Mouse (Mus musculus) spleen, embryonic (tissue): ENCODE data around the gene Cma2.
"Not testable (repeated sequence)": the region's sequence is repeated elsewhere in the genome, so short reads cannot be mapped to it uniquely, and the experiment has no call there.

Experiments used
- CTCF ChIA-PET: fragments of 350-600 bp; sonication (Branson Sonifier 250); formaldehyde crosslinking; loops from one replicate; lab custom pipeline; 2022; lab: Charles Lee

Cma2 gene

GRCm38 (mm10) chr14:55950346-55951030, at the start of gene Cma2:
Gene Cma2, plus strand, starts transcription at chr14:55950980.
- CTCF ChIA-PET, result no interaction called here

- CTCF ChIA-PET, result no interaction called here
Observed at GRCm38 (mm10) chr14:55905518-55905917, 45.3 kb upstream of the Cma2 start.

GRCm38 (mm10) chr14:55913406-55913805, 37.4 kb upstream of the Cma2 start:
- CTCF ChIA-PET, result no interaction called here

GRCm38 (mm10) chr14:55918240-55919082, 32.3 kb upstream of the Cma2 start:
- CTCF ChIA-PET, result interaction anchor here (0.6 to 2.0 kb wide), 4 partner anchors 33 to 52 kb away, joined by 3 to 10 read pairs (median 6); no protein-coding TSS in a partner anchor

GRCm38 (mm10) chr14:55922475-55923232, 28.1 kb upstream of the Cma2 start:
- CTCF ChIA-PET, result no interaction called here

GRCm38 (mm10) chr14:55926847-55927246, 23.9 kb upstream of the Cma2 start:
- CTCF ChIA-PET, result no interaction called here

GRCm38 (mm10) chr14:55929263-55929997, 21.4 kb upstream of the Cma2 start:
- CTCF ChIA-PET, result no interaction called here

- CTCF ChIA-PET, result no interaction called here
Observed at GRCm38 (mm10) chr14:55933586-55933985, 17.2 kb upstream of the Cma2 start.

- CTCF ChIA-PET, result no interaction called here
Observed at GRCm38 (mm10) chr14:55940070-55940800, 10.5 kb upstream of the Cma2 start.

- CTCF ChIA-PET, result no interaction called here
Observed at GRCm38 (mm10) chr14:55943601-55944000, 7.2 kb upstream of the Cma2 start.

- CTCF ChIA-PET, result no interaction called here
Observed at GRCm38 (mm10) chr14:55944575-55944974, 6.2 kb upstream of the Cma2 start, which contains the start of gene Cma1. Gene Cma1, minus strand, starts transcription at chr14:55944675.

GRCm38 (mm10) chr14:55946269-55946969, 4.4 kb upstream of the Cma2 start:
- CTCF ChIA-PET, result no interaction called here

GRCm38 (mm10) chr14:55963263-55963662, 12.5 kb downstream of the Cma2 start:
- CTCF ChIA-PET, result no interaction called here

GRCm38 (mm10) chr14:55963900-55964299, 13.1 kb downstream of the Cma2 start:
- CTCF ChIA-PET, result not testable (repeated sequence)

- CTCF ChIA-PET, result not testable (repeated sequence)
Observed at GRCm38 (mm10) chr14:55987464-55987863, 36.7 kb downstream of the Cma2 start.

- CTCF ChIA-PET, result no interaction called here
Observed at GRCm38 (mm10) chr14:56013147-56013546, 62.4 kb downstream of the Cma2 start.

- CTCF ChIA-PET, result no interaction called here
Observed at GRCm38 (mm10) chr14:56013924-56014323, 63.1 kb downstream of the Cma2 start.

GRCm38 (mm10) chr14:56017671-56018070, 66.9 kb downstream of the Cma2 start, which contains the start of gene Mcpt1:
Gene Mcpt1, plus strand, starts transcription at chr14:56017971.
- CTCF ChIA-PET, result not testable (repeated sequence)

- CTCF ChIA-PET, result no interaction called here
Observed at GRCm38 (mm10) chr14:56019446-56019845, 68.7 kb downstream of the Cma2 start.

GRCm38 (mm10) chr14:56021305-56021704, 70.5 kb downstream of the Cma2 start:
- CTCF ChIA-PET, result not testable (repeated sequence)
